Mouse (Mus musculus) intestine, embryonic 14.5 days (tissue): ENCODE measurements at regions not wholly inside any gene's neighbourhood (a gene's known extent, or its start where the extent isn't known, plus 50 kb on each side); places are given as distances from the start of the nearest gene placed in this dataset.

Experiments used
- ATAC-seq: fragments of 200-750 bp; cut with Nextera tagmentation; replicated peaks from 2 replicates; pipeline ENCODE4 v1.8.0; 2017; ENCODE audit warnings: low read depth, moderate number of reproducible peaks, moderate TSS enrichment, moderate library complexity; ENCODE audit not compliant: low FRiP score, low TSS enrichment
- DNase-seq: peaks from one replicate; pipeline ENCODE4 v3.0.0-alpha.2; 2018; ENCODE audit warnings: low spot score
- H3K27ac ChIP-seq: fragments of 300-500 bp; sonication (generic); 2 replicates; pipeline ENCODE4 v1.5.1; 2014; ENCODE audit warnings: low read depth, mild to moderate bottlenecking, control low read depth
- H3K27me3 ChIP-seq: fragments of 300-500 bp; sonication (generic); replicated peaks from 2 replicates; pipeline ENCODE4 v1.6.1; 2014; ENCODE audit warnings: low read length, control low read depth; ENCODE audit not compliant: control insufficient read depth, insufficient read depth
- H3K36me3 ChIP-seq: fragments of 300-500 bp; sonication (generic); 2 replicates; pipeline ENCODE4 v1.6.1; 2014; ENCODE audit warnings: low read length, control low read depth; ENCODE audit not compliant: control insufficient read depth, insufficient read depth
- H3K4me1 ChIP-seq: fragments of 300-500 bp; sonication (generic); replicated peaks from 2 replicates; pipeline ENCODE4 v1.6.1; 2014; ENCODE audit warnings: low read length, control low read depth, mixed read lengths; ENCODE audit not compliant: control insufficient read depth, insufficient read depth
- H3K4me2 ChIP-seq: fragments of 300-500 bp; sonication (generic); 2 replicates; pipeline ENCODE4 v1.6.1; 2014; ENCODE audit warnings: low read length
- H3K4me3 ChIP-seq: fragments of 300-500 bp; sonication (generic); 2 replicates; pipeline ENCODE4 v1.5.1; 2014; ENCODE audit warnings: low read depth, low read length, control low read depth, mixed read lengths
- H3K9ac ChIP-seq: fragments of 300-500 bp; sonication (generic); 2 replicates; pipeline ENCODE4 v1.6.1; 2014; ENCODE audit warnings: mild to moderate bottlenecking, low read length
- H3K9me3 ChIP-seq: fragments of 300-500 bp; sonication (generic); 2 replicates; pipeline ENCODE4 v1.6.1; 2016; ENCODE audit warnings: low read length, control low read depth; ENCODE audit not compliant: control insufficient read depth
- WGBS: fragments of 180-500 bp; shearing (Covaris S2); extraction: QIAGEN DNeasy Blood & Tissue Kit; methylation state at CpG from one replicate; pipeline ENCODE4 v1.1.7; 2014; 5-methylcytosine and 5-hydroxymethylcytosine counted together

- Histone ChIP-seq H3K9ac (no peak overlapping the region), H3K27ac (no peak overlapping the region), H3K4me1 (no peaks in the 10 kb centered on the region), H3K9me3 (no peaks in the 10 kb centered on the region), H3K27me3 (no peaks in the 10 kb centered on the region), H3K36me3 (no peaks in the 10 kb centered on the region), H3K4me2 (no peak overlapping the region), H3K4me3 (no peak overlapping the region)
- 38% methylated on average over 13 of the region's 13 CpGs for WGBS
- ATAC-seq, result no peak
- DNase-seq, result no peak
These were observed 60.0 kb upstream of the Ajap1 start for GRCm38 (mm10) chr4:153542631-153543031.

DNA sequence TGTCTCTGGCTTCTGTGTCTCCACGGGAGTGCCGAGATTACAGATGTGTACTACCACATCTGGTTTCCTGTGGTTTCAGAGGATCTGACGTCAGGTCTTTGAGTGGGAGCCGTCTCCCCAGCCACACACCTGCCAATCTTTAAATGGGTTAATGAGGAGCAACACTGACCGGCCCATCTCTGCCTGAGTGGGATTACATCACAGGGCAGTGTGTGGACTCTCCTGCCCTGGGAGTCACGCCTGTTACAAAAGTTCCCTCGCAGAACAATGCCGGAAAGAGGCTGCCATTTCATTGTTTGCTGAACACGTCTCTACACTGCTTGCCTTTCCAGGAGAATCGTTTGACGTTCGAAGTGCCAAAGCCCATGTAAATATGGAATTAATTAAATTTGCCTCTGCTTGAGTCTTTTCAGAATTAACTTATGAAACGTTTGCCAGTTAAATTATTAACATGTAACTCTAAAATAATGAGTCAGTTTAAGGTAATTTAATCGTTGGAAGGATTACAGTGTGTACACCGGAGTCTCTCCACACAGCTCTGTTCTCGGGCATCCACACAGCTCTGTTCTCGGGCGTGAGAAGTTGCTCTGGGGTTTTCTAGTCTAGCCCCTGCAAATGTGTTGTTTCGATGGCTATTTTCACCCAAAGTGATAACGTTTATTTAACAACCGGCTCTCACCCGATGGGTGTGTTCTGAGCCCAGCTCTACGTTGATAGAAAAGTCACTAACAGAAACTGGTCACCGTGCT is 61.5 kb upstream of the Ajap1 start:
- Histone ChIP-seq H3K9me3 (no peaks in the 10 kb centered on the region), H3K27me3 (no peaks in the 10 kb centered on the region), H3K9ac (no peak overlapping the region), H3K4me1 (no peaks in the 10 kb centered on the region), H3K27ac (no peak overlapping the region), H3K4me2 (no peak overlapping the region), H3K4me3 (no peak overlapping the region), H3K36me3 (no peaks in the 10 kb centered on the region)
- DNase-seq (no peak), ATAC-seq (no peak)
- WGBS, result 51% methylated on average over 24 of the region's 24 CpGs

GRCm38 (mm10) chr4:153546709-153547108 is 64.1 kb upstream of the Ajap1 start:
- Histone ChIP-seq H3K27me3 (no peaks in the 10 kb centered on the region), H3K4me3 (no peak overlapping the region), H3K4me1 (no peaks in the 10 kb centered on the region), H3K36me3 (no peaks in the 10 kb centered on the region), H3K27ac (no peak overlapping the region), H3K9ac (no peak overlapping the region), H3K4me2 (no peak overlapping the region), H3K9me3 (0 out of 2 replicates have a peak, but pooled peaks cover 4% of the 10 kb centered on the region)
- 89% methylated on average over 7 of the region's 7 CpGs for WGBS
- ATAC-seq (no peak), DNase-seq (no peak)

DNA sequence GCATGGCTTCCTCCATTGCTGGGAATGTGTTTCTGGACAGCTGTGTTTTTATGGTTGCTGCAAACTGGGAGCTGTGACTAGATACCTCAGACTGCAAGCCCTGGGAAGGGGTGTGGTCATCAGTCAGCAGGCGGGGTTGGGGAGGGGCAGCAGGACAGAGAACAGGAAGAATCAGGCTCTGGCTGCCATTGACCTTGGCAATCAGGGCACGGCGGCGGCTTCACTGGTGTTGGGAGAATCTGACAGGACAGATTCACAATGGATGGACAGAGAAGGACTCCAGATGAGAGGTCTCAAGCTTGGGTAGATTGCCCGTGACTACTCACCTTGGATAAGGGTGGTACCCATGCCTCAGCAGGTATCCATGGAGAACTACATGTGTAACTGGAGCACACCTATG is 64.5 kb upstream of the Ajap1 start:
- DNase-seq (no peak), ATAC-seq (no peak)

DNA sequence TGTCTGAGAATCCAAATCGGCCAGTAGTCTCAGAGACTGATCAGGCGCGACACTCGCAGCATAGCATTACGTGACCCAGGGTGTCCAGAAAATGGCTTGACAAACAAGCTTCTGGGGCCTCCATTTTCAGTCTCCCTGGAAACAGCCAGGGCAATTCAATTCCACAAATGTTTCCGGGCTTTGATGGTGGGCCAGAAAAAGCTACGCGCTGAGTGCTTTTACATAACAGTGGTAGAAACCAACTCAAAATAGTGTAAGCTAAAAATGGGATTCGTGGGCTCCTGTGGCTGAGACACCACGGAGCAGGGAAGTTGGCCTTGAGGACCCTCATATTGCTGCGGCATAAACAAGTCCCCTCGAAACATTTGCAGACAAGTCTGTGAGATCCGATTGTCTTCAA is 65.3 kb upstream of the Ajap1 start:
- Histone ChIP-seq H3K4me1 (no peaks in the 10 kb centered on the region), H3K4me3 (no peak overlapping the region), H3K27ac (no peak overlapping the region), H3K4me2 (no peak overlapping the region), H3K27me3 (no peaks in the 10 kb centered on the region), H3K9ac (no peak overlapping the region), H3K36me3 (no peaks in the 10 kb centered on the region), H3K9me3 (0 out of 2 replicates have a peak, but pooled peaks cover 4% of the 10 kb centered on the region)
- WGBS, result 85% methylated on average over 13 of the region's 13 CpGs
- DNase-seq, result no peak
- no peak for ATAC-seq

More for the DNA sequence above, 64.5 kb upstream of the Ajap1 start:
- H3K36me3 ChIP-seq, result no peaks in the 10 kb centered on the region
- no peaks in the 10 kb centered on the region for H3K27me3 ChIP-seq
- H3K4me2 ChIP-seq, result no peak overlapping the region
- H3K4me3 ChIP-seq, result no peak overlapping the region
- H3K9ac ChIP-seq, result no peak overlapping the region
- 0 out of 2 replicates have a peak, but pooled peaks cover 4% of the 10 kb centered on the region for H3K9me3 ChIP-seq
- WGBS, result 85% methylated on average over 5 of the region's 5 CpGs
- no peak overlapping the region for H3K27ac ChIP-seq
- no peaks in the 10 kb centered on the region for H3K4me1 ChIP-seq

DNA sequence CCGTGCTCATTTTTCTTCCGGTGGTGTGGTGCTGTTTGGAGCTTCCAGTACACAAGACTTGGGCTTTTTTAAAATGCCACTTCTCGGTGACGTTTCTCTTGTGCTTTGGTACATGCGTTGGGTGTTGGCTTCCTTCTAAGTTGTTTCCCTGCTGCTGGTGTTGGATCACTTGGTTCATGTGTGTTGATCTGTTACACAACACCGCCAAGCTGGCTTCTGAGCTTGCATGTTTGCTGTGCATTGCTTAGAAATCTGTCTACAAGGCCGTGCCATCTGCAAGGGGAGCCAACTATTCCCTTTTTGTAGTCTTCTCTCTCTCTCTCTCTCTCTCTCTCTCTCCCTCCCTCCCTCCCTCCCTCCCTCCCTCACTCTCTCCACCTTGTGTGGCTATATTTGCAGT is 68.7 kb upstream of the Ajap1 start:
- H3K9ac ChIP-seq, result no peak overlapping the region
- H3K27me3 ChIP-seq, result no peaks in the 10 kb centered on the region
- ATAC-seq (no peak), DNase-seq (no peak)
- H3K4me2 ChIP-seq, result no peak overlapping the region
- no peaks in the 10 kb centered on the region for H3K4me1 ChIP-seq
- H3K4me3 ChIP-seq, result no peak overlapping the region
- H3K36me3 ChIP-seq, result no peaks in the 10 kb centered on the region
- H3K27ac ChIP-seq, result no peak overlapping the region
- 0 out of 2 replicates have a peak, but pooled peaks cover 4% of the 10 kb centered on the region for H3K9me3 ChIP-seq
- WGBS, result 91% methylated on average over 7 of the region's 7 CpGs

DNA sequence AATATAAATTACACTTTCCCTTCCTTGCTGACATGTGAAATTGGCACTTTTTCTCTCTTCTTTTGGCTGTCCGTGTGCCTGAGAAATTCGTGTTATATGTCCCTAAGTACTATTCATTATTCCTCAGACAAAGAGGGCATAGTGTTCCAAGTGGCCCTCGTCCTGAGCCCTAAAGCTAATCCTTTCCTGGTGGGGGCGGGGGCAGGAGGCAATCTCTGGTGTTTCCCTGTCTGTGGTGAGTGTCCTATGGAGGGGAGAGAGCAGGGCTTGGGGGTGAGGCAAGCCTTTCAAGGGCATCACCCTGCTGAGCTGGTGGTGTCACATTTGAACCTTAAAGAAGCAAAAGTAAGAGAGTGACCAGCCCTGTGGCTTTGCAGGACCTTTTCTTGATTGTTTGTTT is 69.9 kb upstream of the Ajap1 start:
- Histone ChIP-seq H3K4me1 (no peaks in the 10 kb centered on the region), H3K4me2 (no peak overlapping the region), H3K36me3 (no peaks in the 10 kb centered on the region), H3K4me3 (no peak overlapping the region), H3K27ac (no peak overlapping the region), H3K9me3 (0 out of 2 replicates have a peak, but pooled peaks cover 4% of the 10 kb centered on the region), H3K9ac (no peak overlapping the region), H3K27me3 (no peaks in the 10 kb centered on the region)
- ATAC-seq (no peak), DNase-seq (no peak)
- 56% methylated on average over 4 of the region's 4 CpGs for WGBS

GRCm38 (mm10) chr4:153557812-153558608 is 75.4 kb upstream of the Ajap1 start:
- Histone ChIP-seq H3K27ac (no peak overlapping the region), H3K4me3 (no peak overlapping the region), H3K27me3 (no peaks in the 10 kb centered on the region), H3K9ac (no peak overlapping the region), H3K36me3 (no peaks in the 10 kb centered on the region), H3K4me1 (no peaks in the 10 kb centered on the region), H3K4me2 (no peak overlapping the region), H3K9me3 (no peaks in the 10 kb centered on the region)
- ATAC-seq (no peak), DNase-seq (no peak)
- 73% methylated on average over 19 of the region's 19 CpGs for WGBS
